Mouse (Mus musculus): Measurements from ENCODE around the gene Pcnp. TPM values are rescaled to one million over a fixed set of nuclear protein-coding genes. Genes with fewer than 3 reads are reported as not detected.

Gene Pcnp
- polyA plus RNA-seq, 1 experiment from 2014 or later: 226 TPM

- ATAC-seq (ENCODE audit: low read depth): no peak
- Histone ChIP-seq H3K4me2 (ENCODE audit: low read depth, low read length) (no peak overlapping the region), H3K9me3 (ENCODE audit: control insufficient read depth, low read length) (no peaks in the 10 kb centered on the region), H3K4me3 (ENCODE audit: low read length) (no peak overlapping the region), H3K4me1 (replicated peaks; ENCODE audit: control insufficient read depth, insufficient read depth, low read length) (no peaks in the 10 kb centered on the region), H3K36me3 (ENCODE audit: control insufficient read depth, insufficient read depth, low read length) (peaks cover 23% of the 10 kb centered on the region), H3K27me3 (ENCODE audit: control insufficient read depth, insufficient read depth, low read depth, low read length) (no peaks in the 10 kb centered on the region), H3K27ac (ENCODE audit: low read length) (no peak overlapping the region), H3K9ac (ENCODE audit: low read length) (no peak overlapping the region)
- 86% methylated on average over 10 of the region's 10 CpGs for WGBS
Observed at GRCm38 (mm10) chr16:56012789-56013743, 16.5 kb downstream of the Pcnp start.

DNA sequence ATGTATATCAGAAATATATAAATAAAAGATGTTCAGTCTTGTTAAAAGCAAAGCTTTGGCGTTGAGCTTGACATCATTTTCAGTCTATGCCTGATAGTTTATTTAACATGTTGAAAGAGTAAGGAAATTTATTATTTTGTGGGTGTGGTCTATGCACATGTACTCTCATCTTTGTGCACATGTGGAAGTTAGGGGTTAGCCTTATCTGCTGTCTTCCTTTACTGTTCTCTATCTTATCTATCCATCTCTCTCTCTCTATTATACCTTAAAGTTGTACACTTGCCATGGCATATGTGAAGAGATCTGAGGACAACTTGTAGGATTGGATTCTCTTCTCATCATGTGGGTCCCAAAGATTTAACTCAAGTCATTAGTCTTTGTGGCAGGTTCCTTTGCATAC is 20.7 kb downstream of the Pcnp start:
- Histone ChIP-seq H3K4me3 (ENCODE audit: low read length) (no peak overlapping the region), H3K27me3 (ENCODE audit: control insufficient read depth, insufficient read depth, low read depth, low read length) (no peaks in the 10 kb centered on the region), H3K9ac (ENCODE audit: low read length) (no peak overlapping the region), H3K9me3 (ENCODE audit: control insufficient read depth, low read length) (no peaks in the 10 kb centered on the region), H3K36me3 (ENCODE audit: control insufficient read depth, insufficient read depth, low read length) (peaks cover 22% of the 10 kb centered on the region), H3K4me1 (replicated peaks; ENCODE audit: control insufficient read depth, insufficient read depth, low read length) (no peaks in the 10 kb centered on the region), H3K27ac (ENCODE audit: low read length) (no peak overlapping the region), H3K4me2 (ENCODE audit: low read depth, low read length) (no peak overlapping the region)
- ATAC-seq (ENCODE audit: low read depth): no peak
- WGBS: 78% methylated on average over 1 of the region's 1 CpGs

- ATAC-seq (ENCODE audit: low read depth): no peak
- no peak overlapping the region for H3K4me2 ChIP-seq (ENCODE audit: low read depth, low read length)
- no peaks in the 10 kb centered on the region for H3K9me3 ChIP-seq (ENCODE audit: control insufficient read depth, low read length)
- no peak overlapping the region for H3K4me3 ChIP-seq (ENCODE audit: low read length)
- H3K36me3 ChIP-seq (ENCODE audit: control insufficient read depth, insufficient read depth, low read length): peaks cover 24% of the 10 kb centered on the region
- 93% methylated on average over 11 of the region's 11 CpGs for WGBS
- H3K27ac ChIP-seq (ENCODE audit: low read length): no peak overlapping the region
- H3K27me3 ChIP-seq (ENCODE audit: control insufficient read depth, insufficient read depth, low read depth, low read length): no peaks in the 10 kb centered on the region
- no peaks in the 10 kb centered on the region for H3K4me1 ChIP-seq (replicated peaks; ENCODE audit: control insufficient read depth, insufficient read depth, low read length)
- H3K9ac ChIP-seq (ENCODE audit: low read length): no peak overlapping the region
Observed at GRCm38 (mm10) chr16:56006798-56007197, 22.7 kb downstream of the Pcnp start.

GRCm38 (mm10) chr16:55994235-55994634 is 35.3 kb downstream of the Pcnp start:
- Histone ChIP-seq H3K9me3 (ENCODE audit: control insufficient read depth, low read length) (no peaks in the 10 kb centered on the region), H3K4me2 (ENCODE audit: low read depth, low read length) (no peak overlapping the region), H3K4me1 (replicated peaks; ENCODE audit: control insufficient read depth, insufficient read depth, low read length) (no peaks in the 10 kb centered on the region), H3K4me3 (ENCODE audit: low read length) (no peak overlapping the region), H3K36me3 (ENCODE audit: control insufficient read depth, insufficient read depth, low read length) (peaks cover 21% of the 10 kb centered on the region), H3K9ac (ENCODE audit: low read length) (no peak overlapping the region), H3K27me3 (ENCODE audit: control insufficient read depth, insufficient read depth, low read depth, low read length) (no peaks in the 10 kb centered on the region), H3K27ac (ENCODE audit: low read length) (no peak overlapping the region)
- 92% methylated on average over 2 of the region's 2 CpGs for WGBS
- ATAC-seq (ENCODE audit: low read depth): no peak

GRCm38 (mm10) chr16:55990311-55990710 is 39.2 kb downstream of the Pcnp start:
- Histone ChIP-seq H3K9me3 (ENCODE audit: control insufficient read depth, low read length) (no peaks in the 10 kb centered on the region), H3K27me3 (ENCODE audit: control insufficient read depth, insufficient read depth, low read depth, low read length) (no peaks in the 10 kb centered on the region), H3K4me1 (replicated peaks; ENCODE audit: control insufficient read depth, insufficient read depth, low read length) (no peaks in the 10 kb centered on the region), H3K36me3 (ENCODE audit: control insufficient read depth, insufficient read depth, low read length) (peaks cover 13% of the 10 kb centered on the region), H3K9ac (ENCODE audit: low read length) (no peak overlapping the region), H3K4me2 (ENCODE audit: low read depth, low read length) (no peak overlapping the region), H3K4me3 (ENCODE audit: low read length) (no peak overlapping the region), H3K27ac (ENCODE audit: low read length) (no peak overlapping the region)
- ATAC-seq (ENCODE audit: low read depth): no peak
- WGBS: 88% methylated on average over 4 of the region's 4 CpGs

DNA sequence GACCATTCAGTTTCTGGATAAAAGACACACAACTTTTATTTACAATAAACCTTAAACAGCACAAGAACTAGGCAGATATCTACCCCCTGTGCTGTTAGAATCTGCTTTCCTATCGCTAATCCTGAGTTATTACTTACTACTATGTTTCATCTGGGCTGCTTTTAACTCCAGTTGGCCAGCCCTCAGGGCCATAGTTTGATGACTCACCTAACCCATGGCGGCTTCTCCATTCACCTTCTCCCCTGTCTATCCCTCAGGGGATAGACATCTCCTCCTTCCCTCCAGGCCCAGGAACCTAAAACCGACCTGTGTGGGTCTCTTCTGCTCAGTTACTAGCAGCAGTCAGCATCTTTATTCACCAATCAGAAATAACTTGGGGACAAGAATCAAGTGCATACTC is 43.5 kb downstream of the Pcnp start:
- no peak for ATAC-seq (ENCODE audit: low read depth)

GRCm38 (mm10) chr16:55974903-55975285 is 54.6 kb downstream of the Pcnp start:
- H3K4me1 ChIP-seq (replicated peaks; ENCODE audit: control insufficient read depth, insufficient read depth, low read length): peaks cover 17% of the 10 kb centered on the region
- H3K9me3 ChIP-seq (ENCODE audit: control insufficient read depth, low read length): no peaks in the 10 kb centered on the region
- peak overlapping the region; percentile 97 for H3K9ac ChIP-seq (ENCODE audit: low read length)
- peak overlapping the region; percentile 91 for H3K27ac ChIP-seq (ENCODE audit: low read length)
- 5% methylated on average over 14 of the region's 14 CpGs for WGBS
- no peaks in the 10 kb centered on the region for H3K27me3 ChIP-seq (ENCODE audit: control insufficient read depth, insufficient read depth, low read depth, low read length)
- 0 out of 2 replicates have a peak, but pooled peaks have one; percentile 12 for ATAC-seq (ENCODE audit: low read depth)
- peak overlapping the region; percentile 64 for H3K4me2 ChIP-seq (ENCODE audit: low read depth, low read length)
- H3K36me3 ChIP-seq (ENCODE audit: control insufficient read depth, insufficient read depth, low read length): peaks cover 24% of the 10 kb centered on the region
- peak overlapping the region; percentile 84 for H3K4me3 ChIP-seq (ENCODE audit: low read length)

More for the DNA sequence above, 43.5 kb downstream of the Pcnp start:
- Histone ChIP-seq H3K27ac (ENCODE audit: low read length) (no peak overlapping the region), H3K4me2 (ENCODE audit: low read depth, low read length) (no peak overlapping the region), H3K9me3 (ENCODE audit: control insufficient read depth, low read length) (no peaks in the 10 kb centered on the region), H3K36me3 (ENCODE audit: control insufficient read depth, insufficient read depth, low read length) (peaks cover 15% of the 10 kb centered on the region), H3K9ac (ENCODE audit: low read length) (no peak overlapping the region), H3K27me3 (ENCODE audit: control insufficient read depth, insufficient read depth, low read depth, low read length) (no peaks in the 10 kb centered on the region), H3K4me1 (replicated peaks; ENCODE audit: control insufficient read depth, insufficient read depth, low read length) (no peaks in the 10 kb centered on the region), H3K4me3 (ENCODE audit: low read length) (no peak overlapping the region)
- 91% methylated on average over 3 of the region's 3 CpGs for WGBS

DNA sequence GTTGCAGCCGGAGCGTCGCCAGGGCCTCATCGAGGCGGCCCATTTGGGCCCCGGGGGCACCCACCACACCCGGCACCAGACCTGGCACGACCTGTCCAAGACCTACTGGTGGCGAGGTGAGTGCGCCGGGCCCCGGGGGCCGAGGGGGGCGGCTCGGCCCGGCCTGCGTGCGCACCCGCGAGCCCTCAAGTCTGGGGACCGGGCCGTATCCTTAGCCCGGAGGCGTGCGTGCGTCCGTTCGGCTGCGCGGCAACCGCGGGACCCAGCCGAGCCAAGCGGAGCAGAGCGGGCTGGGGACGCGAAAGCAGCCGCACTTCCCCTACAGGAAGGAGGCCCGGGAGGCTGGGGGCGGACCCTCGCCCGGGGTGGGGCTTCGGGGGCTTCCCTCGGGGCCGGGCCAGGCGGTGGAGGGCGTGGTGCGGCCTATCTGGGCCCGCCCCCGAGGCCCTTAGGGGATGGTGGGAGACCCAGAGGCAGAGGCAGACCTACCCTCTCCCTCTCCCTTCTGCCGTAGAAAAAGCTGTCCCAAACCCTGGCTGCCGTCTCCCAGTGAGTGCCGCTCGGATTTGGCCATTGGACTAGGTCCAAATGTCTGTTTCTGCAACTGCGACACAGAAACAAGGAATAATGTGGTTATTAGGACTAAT is 55.2 kb downstream of the Pcnp start:
- Histone ChIP-seq H3K9ac (ENCODE audit: low read length) (peak overlapping the region; percentile 97), H3K4me3 (ENCODE audit: low read length) (peak overlapping the region; percentile 84), H3K9me3 (ENCODE audit: control insufficient read depth, low read length) (no peaks in the 10 kb centered on the region), H3K27me3 (ENCODE audit: control insufficient read depth, insufficient read depth, low read depth, low read length) (no peaks in the 10 kb centered on the region), H3K4me1 (replicated peaks; ENCODE audit: control insufficient read depth, insufficient read depth, low read length) (peaks cover 18% of the 10 kb centered on the region), H3K36me3 (ENCODE audit: control insufficient read depth, insufficient read depth, low read length) (peaks cover 29% of the 10 kb centered on the region), H3K27ac (ENCODE audit: low read length) (peak overlapping the region; percentile 91), H3K4me2 (ENCODE audit: low read depth, low read length) (peak overlapping the region; percentile 64)
- peak; percentile 93 for ATAC-seq (ENCODE audit: low read depth)
- 0% methylated on average over 52 of the region's 55 CpGs for WGBS
